In genomic region chr2:29253205-29253865, GRCm38 (mm10) we compare ENCODE assay signal across 8 mouse cellular contexts. TPM values are rescaled to one million over a fixed set of nuclear protein-coding genes. Genes with fewer than 3 reads are reported as not detected.
A peak's percentile ranks its signal among the peaks of the same experiment; 100 is the strongest.
DNase-seq lines count a peak whose midpoint lies in the region; ATAC-seq and TF ChIP-seq lines count a peak whose summit lies in the region.

No protein-coding gene starts in this region.

- 8% methylated on average over 21 of the region's 22 CpGs for WGBS in heart, postnatal 0 days
- WGBS in lung, adult 2 months = 4% methylated on average over 17 of the region's 22 CpGs
- 5% methylated on average over 22 of the region's 22 CpGs for WGBS in olfactory bulb, adult 2 months

- TF ChIP-seq EP300 in heart, postnatal 0 days (IDR thresholded peaks at IDR 0.05; ENCODE audit: low read depth) = no peak

- H3K4me1 ChIP-seq in heart, postnatal 0 days (ENCODE audit: control insufficient read depth, insufficient read depth) = peaks cover 17% of the 10 kb centered on the region
- no peaks in the 10 kb centered on the region; the same call in 1 of the 2 replicates for H3K4me1 ChIP-seq in lung, adult 2 months (ENCODE audit: control insufficient read depth, insufficient read depth, low read length)
- peaks cover 31% of the 10 kb centered on the region for H3K4me1 ChIP-seq in olfactory bulb, adult 2 months (ENCODE audit: control insufficient read depth, insufficient read depth, low read length)

- H3K27me3 ChIP-seq in heart, postnatal 0 days (ENCODE audit: control insufficient read depth, insufficient read depth, low read length) = peaks cover 88% of the 10 kb centered on the region

- no peaks in the 10 kb centered on the region for H3K36me3 ChIP-seq in heart, postnatal 0 days (replicated peaks; ENCODE audit: control insufficient read depth, insufficient read depth, low read length)

- TF ChIP-seq POLR2A in lung, adult 2 months (IDR thresholded peaks at IDR 0.05; ENCODE audit: borderline replicate concordance, extremely low read depth, low read depth, low read length) = no peak
- no peak for TF ChIP-seq POLR2A in olfactory bulb, adult 2 months (IDR thresholded peaks at IDR 0.05; ENCODE audit: insufficient read depth, low read depth, low read length)

- no peak overlapping the region for H3K9ac ChIP-seq in heart, postnatal 0 days (replicated peaks; ENCODE audit: low read depth, low read length)

- peak; percentile 65 for ATAC-seq in heart, postnatal 0 days (ENCODE audit: insufficient read depth, low read depth)

- peak overlapping the region; percentile 74 for H3K4me3 ChIP-seq in heart, postnatal 0 days (ENCODE audit: low read depth, low read length)
- peak overlapping the region; percentile 69 for H3K4me3 ChIP-seq in lung, adult 2 months (replicated peaks; ENCODE audit: extremely low read depth, low read depth, low read length)
- H3K4me3 ChIP-seq in olfactory bulb, adult 2 months (ENCODE audit: insufficient read depth, low read depth, low read length) = peak overlapping the region; percentile 61

- H3K9me3 ChIP-seq in heart, postnatal 0 days (replicated peaks; ENCODE audit: control insufficient read depth, low read length) = no peaks in the 10 kb centered on the region

- no peak for TF ChIP-seq CTCF in heart, postnatal 0 days (IDR thresholded peaks at IDR 0.05; ENCODE audit: low read depth)
- peak; percentile 19; the same call in 1 of the 2 replicates for TF ChIP-seq CTCF in lung, adult 2 months (IDR thresholded peaks at IDR 0.05; ENCODE audit: insufficient read depth, low read length)
- no peak for TF ChIP-seq CTCF in olfactory bulb, adult 2 months (IDR thresholded peaks at IDR 0.05; ENCODE audit: insufficient read depth, low read depth, low read length)

- peak overlapping the region; percentile 99 for H3K4me2 ChIP-seq in heart, postnatal 0 days (ENCODE audit: low read depth, low read length)

- H3K27ac ChIP-seq in heart, postnatal 0 days (ENCODE audit: low read depth) = no peak overlapping the region
- no peak overlapping the region for H3K27ac ChIP-seq in olfactory bulb, adult 2 months (ENCODE audit: insufficient read depth, low read depth, low read length)

- DNase-seq in thymus, postnatal 14 days = peak; percentile 7
- no peak for DNase-seq in thymus, postnatal 25 days
- peak; percentile 78 for DNase-seq in embryo, embryonic 11 days
- DNase-seq in heart, postnatal 0 days (ENCODE audit: low spot score) = no peak
- peak; percentile 51 to 68 for DNase-seq in kidney, postnatal 36 days
- DNase-seq in lung, adult 2 months = peak; percentile 20
- no peak for DNase-seq in urinary bladder, adult 2 months (ENCODE audit: low spot score)

RNA-seq across cellular contexts. Expression of gene Ntng2, which starts 0.5 kb away (rescaled TPM):
- 0.73 TPM in 1 of 2 replicates, not detected in the other for total RNA-seq in heart, postnatal 0 days (2014; rRNA removed; ENCODE audit: low replicate concordance)
- polyA plus RNA-seq in heart, postnatal 0 days (2015; fragmentation: Nextera tagmentation; extraction: Ambion mirVana) = 0.12 and 0.29 TPM in 2 replicates
- 44.7 and 51.7 TPM in 2 replicates for polyA plus RNA-seq in lung, adult 2 months (2012; rRNA removed)
- not detected in 2 replicates for polyA plus RNA-seq in olfactory bulb, adult 2 months (2012; ENCODE audit: insufficient read depth, insufficient read length, low replicate concordance, missing spikeins)
- polyA plus RNA-seq in urinary bladder, adult 2 months (2012; rRNA removed) = 14.2 and 24.1 TPM in 2 replicates

Comparison
In these comparisons a context has a peak if more than half of its experiments do, and no peak if none do; other contexts are left out.
1. DNase-seq: peak in thymus, postnatal 14 days (single experiment), embryo, embryonic 11 days (single experiment), kidney, postnatal 36 days (2 of 2) and lung, adult 2 months (single experiment); none in thymus, postnatal 25 days (single experiment), heart, postnatal 0 days (single experiment) and urinary bladder, adult 2 months (single experiment).
2. Peak in every context shown above with its lines, with median percentiles within 50 percentile points of each other: H3K4me3 ChIP-seq.